Comparison of ENCODE assay signal across 27 mouse cellular contexts in the genomic region with DNA sequence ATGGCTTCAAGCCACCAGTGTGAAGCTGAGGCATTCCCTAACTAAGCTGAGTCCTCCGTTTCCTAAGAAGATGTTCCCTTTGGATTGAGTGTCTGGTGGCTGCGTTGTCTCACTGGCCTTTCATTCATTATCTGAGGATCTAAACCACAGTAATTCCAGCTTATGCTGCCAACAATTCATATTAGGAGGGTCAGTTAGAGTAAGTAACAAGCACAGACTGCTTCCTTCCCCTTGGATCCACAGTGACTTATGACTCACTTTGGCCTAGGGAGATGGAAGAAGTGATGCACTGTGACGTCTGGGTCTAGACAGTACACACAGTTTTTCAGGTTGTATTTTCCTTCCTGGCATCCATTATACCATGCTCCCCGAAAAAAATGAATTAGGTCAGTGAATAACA. TPM values are rescaled to one million over a fixed set of nuclear protein-coding genes. Genes with fewer than 3 reads are reported as not detected.
A peak's percentile ranks its signal among the peaks of the same experiment; 100 is the strongest.
DNase-seq lines count a peak whose midpoint lies in the region; ATAC-seq and TF ChIP-seq lines count a peak whose summit lies in the region.
"Had no signal": no experiment of that assay in that cellular context is flagged by ENCODE, and none has a peak within 500 bp of the region (broad histone marks: within the 10 kb centered on the region; RNA-seq: fewer than 3 reads in every experiment).

No protein-coding gene starts in this region.

- 0 out of 2 replicates have a peak, but pooled peaks have one; percentile 30 for ATAC-seq in heart, postnatal 0 days (ENCODE audit: insufficient read depth, low read depth)
- ATAC-seq in neural tube, embryonic 15.5 days (ENCODE audit: low FRiP score) = no peak
- ATAC-seq: activated CD4-positive, CD25-positive, alpha-beta regulatory T cell, adult 4 months; CD4-positive, CD25-positive, alpha-beta regulatory T cell, adult 4 months; forebrain, embryonic 14.5 days; forebrain, embryonic 16.5 days; Patski had no signal

- no peak for TF ChIP-seq EP300 in heart, postnatal 0 days (IDR thresholded peaks at IDR 0.05; ENCODE audit: low read depth)

- H3K4me3 ChIP-seq in heart, postnatal 0 days (ENCODE audit: low read depth, low read length) = no peak overlapping the region
- H3K4me3 ChIP-seq in neural tube, embryonic 15.5 days (replicated peaks) = no peak overlapping the region
- H3K4me3 ChIP-seq: embryonic facial prominence, embryonic 10.5 days; embryonic facial prominence, embryonic 12.5 days; forebrain, embryonic 10.5 days; forebrain, embryonic 12.5 days had no signal

- H3K9ac ChIP-seq in heart, postnatal 0 days (replicated peaks; ENCODE audit: low read depth, low read length) = no peak overlapping the region
- H3K9ac ChIP-seq in neural tube, embryonic 15.5 days (replicated peaks) = no peak overlapping the region
- H3K9ac ChIP-seq: embryonic facial prominence, embryonic 12.5 days; forebrain, embryonic 12.5 days had no signal

- TF ChIP-seq CTCF in heart, postnatal 0 days (IDR thresholded peaks at IDR 0.05; ENCODE audit: low read depth) = no peak

- H3K4me1 ChIP-seq in heart, postnatal 0 days (ENCODE audit: control insufficient read depth, insufficient read depth) = no peaks in the 10 kb centered on the region
- H3K4me1 ChIP-seq in neural tube, embryonic 15.5 days = no peaks in the 10 kb centered on the region
- H3K4me1 ChIP-seq: embryonic facial prominence, embryonic 10.5 days; embryonic facial prominence, embryonic 12.5 days; forebrain, embryonic 10.5 days; forebrain, embryonic 12.5 days had no signal

- WGBS in heart, postnatal 0 days = 72% methylated on average over 4 of the region's 4 CpGs
- 91% methylated on average over 4 of the region's 4 CpGs for WGBS in neural tube, embryonic 15.5 days

- H3K27me3 ChIP-seq in heart, postnatal 0 days (ENCODE audit: control insufficient read depth, insufficient read depth, low read length) = no peaks in the 10 kb centered on the region
- H3K27me3 ChIP-seq in neural tube, embryonic 15.5 days (replicated peaks) = no peaks in the 10 kb centered on the region
- H3K27me3 ChIP-seq: CH12.LX; embryonic facial prominence, embryonic 12.5 days; forebrain, embryonic 12.5 days had no signal

- no peak for DNase-seq in heart, postnatal 0 days (ENCODE audit: low spot score)
- no peak for DNase-seq in heart, postnatal 4 days
- DNase-seq in 3T3-L1 (ENCODE audit: low read depth, low spot score) = peak; percentile 13
- DNase-seq in MN1 (ENCODE audit: low spot score) = peak; percentile 65
- DNase-seq in fibroblast of lung, adult 2 months (ENCODE audit: low read depth) = peak; percentile 8
- no peak for DNase-seq in layer of hippocampus, adult 18-20 months (ENCODE audit: low spot score in 2 of 2)
- DNase-seq: adrenal gland, adult 8-10 months; adrenal gland, postnatal 14 days; adrenal gland, postnatal 36 days; B cell, adult 2 months; cerebellum, adult 11-12 months; cerebellum, adult 2 months; cerebellum, adult 9-10 months; cerebellum, postnatal 10 days; cerebellum, postnatal 25 days had no signal

- H3K36me3 ChIP-seq in heart, postnatal 0 days (replicated peaks; ENCODE audit: control insufficient read depth, insufficient read depth, low read length) = no peaks in the 10 kb centered on the region
- H3K36me3 ChIP-seq in neural tube, embryonic 15.5 days = no peaks in the 10 kb centered on the region
- H3K36me3 ChIP-seq: embryonic facial prominence, embryonic 10.5 days; embryonic facial prominence, embryonic 12.5 days; forebrain, embryonic 10.5 days; forebrain, embryonic 12.5 days; G1E had no signal

- no peak overlapping the region for H3K4me2 ChIP-seq in heart, postnatal 0 days (ENCODE audit: low read depth, low read length)
- H3K4me2 ChIP-seq in neural tube, embryonic 15.5 days = no peak overlapping the region
- H3K4me2 ChIP-seq: embryonic facial prominence, embryonic 12.5 days; forebrain, embryonic 12.5 days had no signal

- H3K27ac ChIP-seq in heart, postnatal 0 days (ENCODE audit: low read depth) = no peak overlapping the region
- H3K27ac ChIP-seq in neural tube, embryonic 15.5 days (replicated peaks) = no peak overlapping the region
- H3K27ac ChIP-seq: embryonic facial prominence, embryonic 10.5 days; embryonic facial prominence, embryonic 12.5 days; forebrain, embryonic 10.5 days; forebrain, embryonic 12.5 days had no signal

- H3K9me3 ChIP-seq in heart, postnatal 0 days (replicated peaks; ENCODE audit: control insufficient read depth, low read length) = no peaks in the 10 kb centered on the region
- H3K9me3 ChIP-seq in neural tube, embryonic 15.5 days (replicated peaks) = no peaks in the 10 kb centered on the region
- H3K9me3 ChIP-seq: embryonic facial prominence, embryonic 10.5 days; embryonic facial prominence, embryonic 12.5 days; forebrain, embryonic 10.5 days; forebrain, embryonic 12.5 days; G1E had no signal

RNA-seq across cellular contexts. Expression of gene Npy, which starts 57.8 kb away (rescaled TPM):
- not detected in 2 replicates for total RNA-seq in heart, postnatal 0 days (2014; rRNA removed; ENCODE audit: low replicate concordance)
- 0.67 and 1.4 TPM in 2 replicates for polyA plus RNA-seq in heart, postnatal 0 days (2015; fragmentation: Nextera tagmentation; extraction: Ambion mirVana)
- 1 to 10 TPM in 1 of 2 experiments, not detected in 1; 1.7 TPM for total RNA-seq in heart, postnatal 4 days (2021)
- 307 and 358 TPM in 2 replicates for polyA plus RNA-seq in neural tube, embryonic 15.5 days (2015; fragmentation: Nextera tagmentation; extraction: Ambion mirVana)
- 100 to 1,000 TPM; 118 to 151 TPM for total RNA-seq in layer of hippocampus, adult 18-20 months (2021)
- total RNA-seq: CH12.LX, G1E had no signal
- polyA plus RNA-seq: activated CD4-positive, CD25-positive, alpha-beta regulatory T cell, adult 4 months; Patski had no signal

Comparison
In these comparisons a context has a peak if more than half of its experiments do, and no peak if none do; other contexts are left out.
1. DNase-seq: peak in 3T3-L1 (single experiment), MN1 (single experiment) and fibroblast of lung, adult 2 months (single experiment); none in heart, postnatal 0 days (single experiment), heart, postnatal 4 days (single experiment) and layer of hippocampus, adult 18-20 months (0 of 2).
2. RNA of gene Npy, which starts 57.8 kb away (total RNA-seq): 118 to 151 TPM in layer of hippocampus, adult 18-20 months; 1.7 TPM in heart, postnatal 4 days and not detected in heart, postnatal 0 days; every median in the first group is over 10 times any median in the second.